Mouse (Mus musculus): Measurements from ENCODE around the gene Rps24.

DNA sequence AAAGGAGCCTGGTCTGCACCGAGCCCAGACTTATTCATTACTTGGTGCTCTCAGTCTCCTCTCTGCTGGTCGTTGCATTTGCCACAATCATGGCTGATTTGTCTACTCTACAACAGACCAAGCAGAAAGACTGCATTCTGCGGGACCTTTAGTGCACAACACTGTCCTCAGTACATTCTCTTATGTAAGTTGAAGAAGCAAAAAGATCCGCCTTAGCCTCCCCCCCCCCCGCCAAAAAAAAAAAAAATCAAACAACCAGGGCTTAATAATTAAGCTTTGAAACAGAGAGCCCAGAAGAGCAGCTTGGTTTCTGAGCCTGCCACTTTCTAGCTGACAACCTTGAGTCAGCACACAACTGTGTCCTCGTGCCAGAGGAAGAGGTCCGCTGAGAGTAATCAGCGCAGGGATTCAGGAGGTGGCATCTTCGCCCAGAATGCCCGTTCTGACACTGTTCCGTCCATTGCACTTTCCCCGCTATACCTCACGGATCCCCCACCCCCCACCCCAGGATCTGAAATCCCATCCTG lies 621 bp upstream of the Rps24 start:
- TF ChIP-seq MAX (IDR thresholded peaks at IDR 0.05; ENCODE audit: low read depth) (no peak), CEBPB (IDR thresholded peaks at IDR 0.05; ENCODE audit: insufficient read depth, poor library complexity, severe bottlenecking) (no peak), USF1 (IDR thresholded peaks at IDR 0.05; ENCODE audit: low read depth) (no peak), POLR2A (IDR thresholded peaks at IDR 0.05; ENCODE audit: insufficient read length, low read depth) (no peak), POLR2AphosphoS2 (IDR thresholded peaks at IDR 0.05; ENCODE audit: insufficient read length, low read depth) (no peak), TCF3 (IDR thresholded peaks at IDR 0.05; ENCODE audit: insufficient read length, low read depth) (no peak)

All from myocyte (in vitro differentiated cells).